Mouse (Mus musculus) G1E (cell line): ENCODE measurements around the gene B4galt7. TPM values are rescaled to one million over a fixed set of nuclear protein-coding genes. Genes with fewer than 3 reads are reported as not detected.
"Not testable (repeated sequence)": the region's sequence is repeated elsewhere in the genome, so short reads cannot be mapped to it uniquely, and the experiment has no call there.

Experiments
- ATAC-seq: 2 replicates; pipeline ENCODE4 v1.8.0; 2016; ENCODE audit warnings: mild to moderate bottlenecking; ENCODE audit not compliant: insufficient number of reproducible peaks, poor library complexity, low FRiP score, severe bottlenecking; ENCODE audit errors: extremely low read depth
- DNase-seq: peaks from one replicate; pipeline ENCODE4 v3.0.0; 2012; ENCODE audit warnings: low spot score
- H3K27me3 ChIP-seq: 2 replicates; pipeline ENCODE4 v1.6.1; 2012; ENCODE audit warnings: mild to moderate bottlenecking, low read length, inconsistent platforms; ENCODE audit not compliant: insufficient read depth
- H3K36me3 ChIP-seq: replicated peaks from 2 replicates; pipeline ENCODE3; 2012; ENCODE audit warnings: mild to moderate bottlenecking, inconsistent platforms
- H3K4me1 ChIP-seq: 2 replicates; pipeline ENCODE4 v1.6.1; 2012; ENCODE audit warnings: low read depth, low read length, inconsistent platforms, mixed read lengths; ENCODE audit not compliant: insufficient read depth
- H3K4me3 ChIP-seq: 2 replicates; pipeline ENCODE4 v1.5.1; 2012; ENCODE audit warnings: low read depth, mild to moderate bottlenecking, inconsistent platforms, low read length, moderate library complexity, mixed read lengths
- H3K9me3 ChIP-seq: replicated peaks from 2 replicates; pipeline ENCODE4 v1.6.1; 2012; ENCODE audit warnings: inconsistent platforms
- CTCF ChIP-seq: IDR thresholded peaks from 2 replicates; pipeline ENCODE4 v1.5.1; 2012; ENCODE audit warnings: low read depth, low read length, inconsistent platforms, mixed read lengths
- GATA1 ChIP-seq: IDR thresholded peaks from 2 replicates; pipeline ENCODE4 v1.6.1; 2012; ENCODE audit warnings: borderline replicate concordance, low read length, inconsistent platforms, mixed read lengths
- GATA2 ChIP-seq: IDR thresholded peaks from 2 replicates; pipeline ENCODE4 v1.6.1; 2012; ENCODE audit warnings: low read depth, low read length, inconsistent platforms, borderline replicate concordance
- POLR2AphosphoS5 ChIP-seq: IDR thresholded peaks from 2 replicates; pipeline ENCODE4 v1.6.1; 2012; ENCODE audit warnings: low read depth, low read length, inconsistent platforms; ENCODE audit not compliant: insufficient replicate concordance
- TAL1 ChIP-seq: conservative IDR thresholded peaks from 2 replicates; pipeline ENCODE4 v1.6.1; 2012; ENCODE audit warnings: low read depth, low read length, inconsistent platforms, mixed read lengths
- polyA plus RNA-seq: library from polyadenylated mRNA; stranded (reverse); fragments of >175 nt; gene quantifications from 2 replicates; pipeline ENCODE4 v1.2.3, GENCODE M21; 2012
- total RNA-seq, 2 experiments: library from RNA; stranded (forward) in 1 of 2; stranded (reverse) in 1 of 2; fragments of 200-1000 nt in 1 of 2; fragments of >200 nt in 1 of 2; fragmentation: Nextera tagmentation in 1 of 2; gene quantifications; 2 replicates each; pipeline ENCODE4 v1.2.3; 2014 to 2017

B4galt7 gene
- total RNA-seq (2014; fragmentation: Nextera tagmentation) (7.4 and 10.6 TPM in 2 replicates), total RNA-seq (2017) (16.7 and 17.6 TPM in 2 replicates), polyA plus RNA-seq (15.2 and 15.4 TPM in 2 replicates)

GRCm38 (mm10) chr13:55599566-55600540, at the start of gene B4galt7:
TSS of gene B4galt7 (plus strand) at chr13:55599896.
- Histone ChIP-seq H3K9me3 (no peaks in the 10 kb centered on the region), H3K36me3 (peaks cover 66% of the 10 kb centered on the region), H3K4me1 (peaks cover 40% of the 10 kb centered on the region), H3K27me3 (no peaks in the 10 kb centered on the region; the same call in 1 of the 2 replicates), H3K4me3 (peak within 1 kb of the TSS; percentile 97)
- DNase-seq (peak; percentile 84), ATAC-seq (peak; percentile 54; the same call in 1 of the 2 replicates)
- TF ChIP-seq CTCF (no peak), POLR2AphosphoS5 (no peak), GATA2 (no peak), GATA1 (no peak)

DNA sequence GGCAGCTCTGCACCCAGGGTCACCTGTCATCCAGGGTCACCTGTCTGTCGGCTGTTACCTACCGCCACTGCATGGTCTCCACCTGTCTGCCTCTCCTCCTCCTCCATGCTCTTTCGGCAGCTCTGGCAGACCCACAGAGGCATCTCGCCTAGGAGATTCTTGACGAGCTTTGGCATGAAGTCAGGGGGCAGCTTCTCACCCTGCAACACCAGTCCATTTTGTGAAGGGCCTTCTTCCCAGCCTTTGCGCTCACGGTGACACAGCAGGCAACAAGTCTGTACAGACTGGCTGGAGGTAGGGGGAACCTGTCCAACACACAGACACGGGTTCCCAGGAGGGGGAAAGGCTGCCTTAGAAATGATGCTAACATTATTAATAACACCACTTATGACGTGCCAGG, 43.8 kb upstream of the B4galt7 start:
- TF ChIP-seq GATA2, result no peak
- no peak for TF ChIP-seq GATA1
- TF ChIP-seq POLR2AphosphoS5, result no peak
- TF ChIP-seq TAL1, result no peak
- no peak for TF ChIP-seq CTCF
- Histone ChIP-seq H3K4me3 (no peak overlapping the region), H3K27me3 (no peaks in the 10 kb centered on the region), H3K4me1 (no peaks in the 10 kb centered on the region), H3K9me3 (no peaks in the 10 kb centered on the region), H3K36me3 (peaks cover 88% of the 10 kb centered on the region)
- no peak for ATAC-seq
- no peak for DNase-seq

GRCm38 (mm10) chr13:55557499-55557898, 42.2 kb upstream of the B4galt7 start:
- no peaks in the 10 kb centered on the region for H3K27me3 ChIP-seq
- no peak overlapping the region for H3K4me3 ChIP-seq
- ATAC-seq, result no peak
- H3K4me1 ChIP-seq, result 0 out of 2 replicates have a peak, but pooled peaks cover 3% of the 10 kb centered on the region
- no peak for DNase-seq
- no peak for TF ChIP-seq POLR2AphosphoS5
- TF ChIP-seq CTCF, result no peak
- no peak for TF ChIP-seq GATA2
- TF ChIP-seq GATA1, result no peak
- no peak for TF ChIP-seq TAL1
- peaks cover 85% of the 10 kb centered on the region for H3K36me3 ChIP-seq
- no peaks in the 10 kb centered on the region for H3K9me3 ChIP-seq

GRCm38 (mm10) chr13:55563266-55563879, 36.3 kb upstream of the B4galt7 start:
- ATAC-seq (no peak), DNase-seq (no peak)
- Histone ChIP-seq H3K27me3 (no peaks in the 10 kb centered on the region), H3K36me3 (peaks cover 85% of the 10 kb centered on the region), H3K4me1 (peaks cover 9% of the 10 kb centered on the region; the same call in 1 of the 2 replicates), H3K4me3 (no peak overlapping the region), H3K9me3 (no peaks in the 10 kb centered on the region)
- no peak for TF ChIP-seq CTCF
- TF ChIP-seq GATA1, result no peak
- no peak for TF ChIP-seq TAL1
- no peak for TF ChIP-seq POLR2AphosphoS5
- TF ChIP-seq GATA2, result no peak

DNA sequence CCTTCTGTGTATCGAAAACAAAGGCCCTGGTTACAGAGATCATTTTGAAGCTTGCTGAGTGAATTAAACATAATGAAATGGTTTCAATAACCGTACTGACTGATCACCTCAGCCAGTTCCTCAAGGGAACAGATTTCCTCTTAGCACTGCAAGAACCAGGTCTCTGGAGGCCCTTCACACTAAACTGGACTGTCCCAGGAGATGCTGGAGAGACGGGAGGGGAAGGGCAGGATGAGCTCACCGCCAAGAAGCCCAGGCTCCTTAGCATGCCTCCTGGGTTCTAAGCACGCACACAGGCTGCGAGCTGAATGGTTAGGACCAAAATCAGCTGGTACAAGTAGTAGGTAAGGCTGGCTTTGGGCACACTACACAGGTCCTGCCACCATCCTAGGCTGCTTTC, 32.7 kb upstream of the B4galt7 start:
- ATAC-seq, result no peak
- Histone ChIP-seq H3K36me3 (peaks cover 70% of the 10 kb centered on the region), H3K27me3 (no peaks in the 10 kb centered on the region), H3K4me1 (peaks cover 25% of the 10 kb centered on the region), H3K4me3 (no peak overlapping the region), H3K9me3 (no peaks in the 10 kb centered on the region)
- TF ChIP-seq GATA1, result no peak
- DNase-seq, result no peak

DNA sequence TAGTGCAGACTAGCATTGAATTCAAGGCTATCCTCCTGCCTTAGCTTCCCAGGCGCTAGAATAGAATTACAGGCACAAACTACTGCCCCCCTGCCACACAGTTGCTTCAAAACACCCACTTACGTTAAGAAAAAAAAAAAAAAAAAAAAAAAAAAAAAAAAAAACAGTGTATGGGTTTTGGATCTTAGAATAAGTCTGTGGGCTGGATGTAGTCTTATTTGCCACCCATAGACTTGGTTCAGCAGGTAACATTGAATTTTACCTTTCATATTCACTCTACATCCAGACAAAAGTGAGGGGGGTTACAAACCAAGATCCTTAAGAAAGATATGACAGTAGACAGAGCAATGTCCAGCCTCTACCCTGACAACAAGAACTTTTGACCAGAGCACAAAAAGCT, 31.7 kb upstream of the B4galt7 start:
- no peaks in the 10 kb centered on the region for H3K27me3 ChIP-seq
- ATAC-seq (no peak), DNase-seq (no peak)
- H3K4me1 ChIP-seq, result peaks cover 27% of the 10 kb centered on the region
- peaks cover 62% of the 10 kb centered on the region for H3K36me3 ChIP-seq
- no peaks in the 10 kb centered on the region for H3K9me3 ChIP-seq
- TF ChIP-seq POLR2AphosphoS5 (no peak), CTCF (no peak), TAL1 (no peak), GATA2 (no peak), GATA1 (no peak)
- no peak overlapping the region for H3K4me3 ChIP-seq

DNA sequence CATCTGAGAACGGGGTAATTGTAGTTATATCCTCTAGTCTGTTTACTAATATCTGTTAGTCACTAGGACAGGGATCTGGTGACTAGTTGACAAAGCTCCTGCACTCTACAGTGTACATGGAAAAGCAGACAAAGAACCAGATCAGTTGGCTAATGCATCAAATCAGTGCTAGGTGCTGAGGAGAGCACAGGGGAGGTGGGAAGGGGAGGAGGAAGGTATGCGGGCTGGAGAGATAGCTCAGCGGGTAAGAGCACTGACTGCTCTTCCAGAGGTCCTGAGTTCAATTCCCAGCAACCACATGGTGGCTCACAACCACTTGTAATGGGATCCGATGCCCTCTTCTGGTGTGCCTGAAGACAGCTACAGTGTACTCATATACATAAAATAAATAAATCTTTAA, 31.2 kb upstream of the B4galt7 start:
- Histone ChIP-seq H3K36me3 (peaks cover 57% of the 10 kb centered on the region), H3K4me1 (peaks cover 27% of the 10 kb centered on the region)
- not testable (repeated sequence) for H3K4me3 ChIP-seq, H3K27me3 ChIP-seq, DNase-seq, H3K9me3 ChIP-seq, ATAC-seq
